Mouse (Mus musculus): ENCODE measurements at regions not wholly inside any gene's neighbourhood (a gene's known extent, or its start where the extent isn't known, plus 50 kb on each side); places are given as distances from the start of the nearest gene placed in this dataset.

GRCm38 (mm10) chr1:63977956-63978355 is 144.1 kb downstream of the Klf7 start:
- WGBS, result 77% methylated on average over 7 of the region's 7 CpGs
- no peaks in the 10 kb centered on the region for H3K27me3 ChIP-seq
- H3K36me3 ChIP-seq, result no peaks in the 10 kb centered on the region
- H3K4me3 ChIP-seq, result no peak overlapping the region
- no peak overlapping the region for H3K4me2 ChIP-seq
- peaks cover 6% of the 10 kb centered on the region for H3K4me1 ChIP-seq (replicated peaks)
- no peak overlapping the region for H3K9ac ChIP-seq
- H3K9me3 ChIP-seq (replicated peaks), result no peaks in the 10 kb centered on the region
- no peak overlapping the region for H3K27ac ChIP-seq
- ATAC-seq (replicated peaks; ENCODE audit: insufficient number of reproducible peaks, insufficient read depth, low FRiP score, low read depth), result no peak

- H3K27me3 ChIP-seq, result no peaks in the 10 kb centered on the region
- H3K4me3 ChIP-seq, result no peak overlapping the region
- no peak overlapping the region for H3K27ac ChIP-seq
- H3K4me2 ChIP-seq, result no peak overlapping the region
- peaks cover 6% of the 10 kb centered on the region for H3K4me1 ChIP-seq (replicated peaks)
- H3K9ac ChIP-seq, result no peak overlapping the region
- no peaks in the 10 kb centered on the region for H3K9me3 ChIP-seq (replicated peaks)
- ATAC-seq (replicated peaks; ENCODE audit: insufficient number of reproducible peaks, insufficient read depth, low FRiP score, low read depth), result no peak
- 81% methylated on average over 4 of the region's 4 CpGs for WGBS
- H3K36me3 ChIP-seq, result no peaks in the 10 kb centered on the region
Measured at GRCm38 (mm10) chr1:63977302-63977888, 144.7 kb downstream of the Klf7 start.

GRCm38 (mm10) chr1:63976862-63977261 is 145.2 kb downstream of the Klf7 start:
- no peaks in the 10 kb centered on the region for H3K27me3 ChIP-seq
- H3K9ac ChIP-seq, result no peak overlapping the region
- no peak; the same call in 1 of the 2 replicates for ATAC-seq (replicated peaks; ENCODE audit: insufficient number of reproducible peaks, insufficient read depth, low FRiP score, low read depth)
- peaks cover 6% of the 10 kb centered on the region for H3K4me1 ChIP-seq (replicated peaks)
- H3K9me3 ChIP-seq (replicated peaks), result no peaks in the 10 kb centered on the region
- no peak overlapping the region for H3K27ac ChIP-seq
- no peak overlapping the region for H3K4me2 ChIP-seq
- H3K36me3 ChIP-seq, result no peaks in the 10 kb centered on the region
- 35% methylated on average over 4 of the region's 4 CpGs for WGBS
- H3K4me3 ChIP-seq, result no peak overlapping the region

DNA sequence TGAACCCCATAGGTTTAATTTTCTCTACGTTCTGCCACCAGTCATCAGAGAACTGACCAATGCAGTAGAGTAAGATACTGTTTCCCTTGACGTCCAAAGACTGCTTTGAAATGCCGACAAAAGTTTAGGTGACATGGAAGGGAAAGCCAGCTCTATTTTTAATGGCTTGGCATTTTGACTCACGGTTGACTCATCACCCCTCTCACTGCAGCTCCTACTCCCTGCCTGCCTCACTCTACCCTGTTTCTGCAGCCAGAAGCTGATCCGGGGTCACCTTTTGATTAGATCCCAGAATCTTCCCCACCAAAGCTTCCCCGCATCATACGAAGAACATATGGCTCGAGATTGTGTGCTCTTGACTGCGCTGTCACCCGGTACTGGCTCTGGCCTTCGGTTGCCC is 154.2 kb downstream of the Klf7 start:
- Histone ChIP-seq H3K27ac (no peak overlapping the region), H3K9ac (no peak overlapping the region), H3K4me3 (no peak overlapping the region), H3K4me1 (replicated peaks) (no peaks in the 10 kb centered on the region; the same call in 1 of the 2 replicates), H3K9me3 (replicated peaks) (no peaks in the 10 kb centered on the region), H3K36me3 (no peaks in the 10 kb centered on the region), H3K27me3 (no peaks in the 10 kb centered on the region), H3K4me2 (no peak overlapping the region)
- no peak for ATAC-seq (replicated peaks; ENCODE audit: insufficient number of reproducible peaks, insufficient read depth, low FRiP score, low read depth)
- 65% methylated on average over 11 of the region's 11 CpGs for WGBS

GRCm38 (mm10) chr1:63965446-63965845 is 156.6 kb downstream of the Klf7 start:
- no peak overlapping the region for H3K4me3 ChIP-seq
- no peaks in the 10 kb centered on the region for H3K36me3 ChIP-seq
- no peak for ATAC-seq (replicated peaks; ENCODE audit: insufficient number of reproducible peaks, insufficient read depth, low FRiP score, low read depth)
- no peak overlapping the region for H3K4me2 ChIP-seq
- H3K27ac ChIP-seq, result no peak overlapping the region
- H3K27me3 ChIP-seq, result no peaks in the 10 kb centered on the region
- H3K9ac ChIP-seq, result no peak overlapping the region
- H3K4me1 ChIP-seq (replicated peaks), result no peaks in the 10 kb centered on the region; the same call in 1 of the 2 replicates
- H3K9me3 ChIP-seq (replicated peaks), result no peaks in the 10 kb centered on the region

DNA sequence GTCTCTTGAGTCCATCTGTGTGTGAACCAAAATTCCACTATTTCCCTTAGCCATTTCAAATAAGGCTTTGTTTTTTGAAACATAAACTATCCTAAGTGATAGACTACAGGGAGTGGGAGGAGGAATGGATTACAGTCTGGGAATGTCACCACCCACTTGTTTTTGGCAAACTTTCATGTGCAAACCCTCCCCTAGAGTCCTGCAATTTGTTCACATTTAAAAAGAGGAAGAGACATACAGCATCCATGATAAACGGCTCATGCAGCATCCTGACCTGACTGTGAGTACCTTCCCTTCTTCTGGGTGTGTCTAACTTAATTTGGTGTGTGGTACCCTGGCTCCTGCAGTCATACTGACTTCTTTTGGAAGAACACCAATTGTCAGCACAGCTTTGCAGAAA is 157.6 kb downstream of the Klf7 start:
- no peak overlapping the region for H3K27ac ChIP-seq
- H3K4me3 ChIP-seq, result no peak overlapping the region
- no peak overlapping the region for H3K9ac ChIP-seq
- no peaks in the 10 kb centered on the region; the same call in 1 of the 2 replicates for H3K4me1 ChIP-seq (replicated peaks)
- H3K27me3 ChIP-seq, result no peaks in the 10 kb centered on the region
- no peak overlapping the region for H3K4me2 ChIP-seq
- H3K9me3 ChIP-seq (replicated peaks), result no peaks in the 10 kb centered on the region
- 47% methylated on average over 1 of the region's 1 CpGs for WGBS
- H3K36me3 ChIP-seq, result no peaks in the 10 kb centered on the region
- no peak for ATAC-seq (replicated peaks; ENCODE audit: insufficient number of reproducible peaks, insufficient read depth, low FRiP score, low read depth)

- Histone ChIP-seq H3K4me1 (replicated peaks) (peaks cover 6% of the 10 kb centered on the region; the same call in 1 of the 2 replicates), H3K36me3 (no peaks in the 10 kb centered on the region), H3K27me3 (0 out of 2 replicates have a peak, but pooled peaks cover 5% of the 10 kb centered on the region), H3K27ac (no peak overlapping the region), H3K4me3 (no peak overlapping the region), H3K4me2 (no peak overlapping the region), H3K9ac (no peak overlapping the region), H3K9me3 (replicated peaks) (no peaks in the 10 kb centered on the region)
- WGBS, result 85% methylated on average over 4 of the region's 4 CpGs
- ATAC-seq (replicated peaks; ENCODE audit: insufficient number of reproducible peaks, insufficient read depth, low FRiP score, low read depth), result no peak
Measured at GRCm38 (mm10) chr1:63955701-63956355, 166.3 kb downstream of the Klf7 start.

GRCm38 (mm10) chr1:63954876-63955513 is 167.1 kb downstream of the Klf7 start:
- no peak for ATAC-seq (replicated peaks; ENCODE audit: insufficient number of reproducible peaks, insufficient read depth, low FRiP score, low read depth)
- Histone ChIP-seq H3K4me3 (no peak overlapping the region), H3K27me3 (0 out of 2 replicates have a peak, but pooled peaks cover 5% of the 10 kb centered on the region), H3K4me2 (no peak overlapping the region), H3K36me3 (no peaks in the 10 kb centered on the region), H3K27ac (no peak overlapping the region), H3K4me1 (replicated peaks) (peaks cover 6% of the 10 kb centered on the region; the same call in 1 of the 2 replicates), H3K9me3 (replicated peaks) (no peaks in the 10 kb centered on the region), H3K9ac (no peak overlapping the region)
- 88% methylated on average over 6 of the region's 6 CpGs for WGBS

- Histone ChIP-seq H3K4me3 (no peak overlapping the region), H3K4me1 (replicated peaks) (peaks cover 6% of the 10 kb centered on the region; the same call in 1 of the 2 replicates), H3K27ac (no peak overlapping the region), H3K27me3 (0 out of 2 replicates have a peak, but pooled peaks cover 5% of the 10 kb centered on the region), H3K9me3 (replicated peaks) (no peaks in the 10 kb centered on the region), H3K36me3 (no peaks in the 10 kb centered on the region), H3K9ac (no peak overlapping the region), H3K4me2 (no peak overlapping the region)
- no peak for ATAC-seq (replicated peaks; ENCODE audit: insufficient number of reproducible peaks, insufficient read depth, low FRiP score, low read depth)
- WGBS, result 64% methylated on average over 2 of the region's 2 CpGs
Measured at GRCm38 (mm10) chr1:63954172-63954571, 167.9 kb downstream of the Klf7 start.

DNA sequence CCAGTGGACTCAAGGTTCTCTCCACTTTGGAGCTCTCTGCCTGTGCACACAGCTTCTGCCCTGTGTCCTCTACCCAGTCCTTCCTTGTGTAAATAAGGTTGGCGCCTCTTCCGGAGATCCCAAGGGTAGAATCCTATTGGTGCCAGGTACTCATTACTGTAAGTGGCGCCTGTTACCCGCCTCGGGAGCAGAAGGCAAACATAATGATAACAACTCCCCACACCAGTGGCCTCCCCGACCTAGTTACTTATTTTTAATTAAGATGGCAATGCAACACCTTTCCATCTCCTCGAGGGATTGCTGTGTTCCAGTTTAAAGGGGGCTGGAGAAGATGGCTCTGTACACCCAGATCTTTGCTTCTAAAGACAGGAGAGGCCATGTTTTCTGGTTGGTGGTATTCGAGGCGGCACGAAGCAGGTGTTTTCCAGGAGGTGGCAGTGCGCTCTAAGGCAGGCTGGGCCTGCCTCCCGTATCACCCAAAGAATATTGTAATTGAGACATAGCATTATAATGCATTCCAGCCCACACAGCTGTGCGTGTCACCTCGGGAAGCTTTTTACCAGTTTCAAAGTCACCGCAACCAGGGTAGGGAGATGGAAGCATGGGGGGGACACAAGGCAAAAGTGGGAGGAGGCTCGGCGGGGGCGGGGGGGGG is 168.7 kb downstream of the Klf7 start:
- no peak overlapping the region for H3K27ac ChIP-seq
- no peak overlapping the region for H3K4me3 ChIP-seq
- H3K4me1 ChIP-seq (replicated peaks), result peaks cover 6% of the 10 kb centered on the region; the same call in 1 of the 2 replicates
- peak; percentile 53; the same call in 1 of the 2 replicates for ATAC-seq (replicated peaks; ENCODE audit: insufficient number of reproducible peaks, insufficient read depth, low FRiP score, low read depth)
- H3K9me3 ChIP-seq (replicated peaks), result no peaks in the 10 kb centered on the region
- 0 out of 2 replicates have a peak, but pooled peaks cover 5% of the 10 kb centered on the region for H3K27me3 ChIP-seq
- peak overlapping the region; percentile 23; the same call in 1 of the 2 replicates for H3K4me2 ChIP-seq
- H3K9ac ChIP-seq, result no peak overlapping the region
- H3K36me3 ChIP-seq, result no peaks in the 10 kb centered on the region
- WGBS, result 56% methylated on average over 17 of the region's 18 CpGs

GRCm38 (mm10) chr1:63951663-63952062 is 170.4 kb downstream of the Klf7 start:
- H3K9me3 ChIP-seq (replicated peaks), result no peaks in the 10 kb centered on the region
- H3K4me2 ChIP-seq, result no peak overlapping the region
- H3K9ac ChIP-seq, result no peak overlapping the region
- WGBS, result 43% methylated on average over 7 of the region's 7 CpGs
- no peak for ATAC-seq (replicated peaks; ENCODE audit: insufficient number of reproducible peaks, insufficient read depth, low FRiP score, low read depth)
- H3K4me1 ChIP-seq (replicated peaks), result peaks cover 6% of the 10 kb centered on the region; the same call in 1 of the 2 replicates
- no peaks in the 10 kb centered on the region for H3K36me3 ChIP-seq
- H3K27ac ChIP-seq, result no peak overlapping the region
- no peak overlapping the region for H3K4me3 ChIP-seq
- 0 out of 2 replicates have a peak, but pooled peaks cover 5% of the 10 kb centered on the region for H3K27me3 ChIP-seq

All from heart, embryonic 15.5 days (tissue).